32 mouse cellular contexts compared by ENCODE assay signal in genomic region chr17:17856612-17857011, GRCm38 (mm10). TPM values are rescaled to one million over a fixed set of nuclear protein-coding genes. Genes with fewer than 3 reads are reported as not detected.
A peak's percentile ranks its signal among the peaks of the same experiment; 100 is the strongest.
DNase-seq lines count a peak whose midpoint lies in the region; ATAC-seq lines count a peak whose summit lies in the region.
"Had no signal": no experiment of that assay in that cellular context is flagged by ENCODE, and none has a peak within 500 bp of the region (broad histone marks: within the 10 kb centered on the region; RNA-seq: fewer than 3 reads in every experiment).

No protein-coding gene starts in this region.

- no peak overlapping the region for H3K27ac ChIP-seq in forebrain, embryonic 15.5 days (replicated peaks)
- H3K27ac ChIP-seq in forebrain, embryonic 14.5 days (ENCODE audit: low read depth, low read length), result no peak overlapping the region
- no peak overlapping the region for H3K27ac ChIP-seq in liver, embryonic 12.5 days
- no peak overlapping the region for H3K27ac ChIP-seq in liver, embryonic 11.5 days (ENCODE audit: low read depth, low read length)
- H3K27ac ChIP-seq: embryonic facial prominence, embryonic 12.5 days; forebrain, embryonic 12.5 days; heart, adult 2 months; heart, embryonic 15.5 days; hindbrain, embryonic 15.5 days; limb, embryonic 12.5 days; liver, embryonic 15.5 days; midbrain, embryonic 12.5 days had no signal

- peak; percentile 16; the same call in 1 of the 2 replicates for ATAC-seq in forebrain, embryonic 15.5 days (replicated peaks)
- ATAC-seq in forebrain, embryonic 14.5 days, result no peak
- ATAC-seq in liver, embryonic 12.5 days, result peak; percentile 40; the same call in 1 of the 2 replicates
- no peak for ATAC-seq in liver, embryonic 11.5 days (replicated peaks; ENCODE audit: low FRiP score)

- DNase-seq in forebrain, embryonic 14.5 days (ENCODE audit: low spot score), result no peak
- no peak for DNase-seq in liver, embryonic 11.5 days (ENCODE audit: low spot score)
- DNase-seq in lung, postnatal 36 days, result peak; percentile 17
- DNase-seq in lung, postnatal 10 days, result no peak
- no peak for DNase-seq in spleen, adult 18-20 months
- DNase-seq in left cerebral cortex, postnatal 10 days (ENCODE audit: extremely low spot score in 1 of 2, low spot score in 2 of 2), result no peak
- DNase-seq: adrenal gland, adult 8-10 months; cerebellum, adult 11-12 months; gastrocnemius, postnatal 10 days; heart, adult 2 months; heart, postnatal 4 days; kidney, adult 2 months; kidney, postnatal 10 days had no signal

- whole genome bisulfite sequencing in forebrain, embryonic 15.5 days, result 81% methylated on average over 1 of the region's 1 CpGs
- 86% methylated on average over 1 of the region's 1 CpGs for WGBS in forebrain, embryonic 14.5 days
- 61% methylated on average over 1 of the region's 1 CpGs for WGBS in liver, embryonic 12.5 days (ENCODE audit: insufficient replicate concordance)
- WGBS in liver, embryonic 11.5 days, result 53% methylated on average over 1 of the region's 1 CpGs

- no peak overlapping the region for H3K4me3 ChIP-seq in forebrain, embryonic 15.5 days
- no peak overlapping the region for H3K4me3 ChIP-seq in forebrain, embryonic 14.5 days (ENCODE audit: low read depth, low read length)
- no peak overlapping the region for H3K4me3 ChIP-seq in liver, embryonic 12.5 days
- H3K4me3 ChIP-seq in liver, embryonic 11.5 days (ENCODE audit: low read depth, low read length), result no peak overlapping the region
- H3K4me3 ChIP-seq: embryonic facial prominence, embryonic 12.5 days; erythroblast, embryonic 14.5 days; forebrain, embryonic 12.5 days; heart, adult 2 months; heart, embryonic 15.5 days; hindbrain, embryonic 15.5 days; limb, embryonic 12.5 days; liver, embryonic 15.5 days; midbrain, embryonic 12.5 days had no signal

- H3K4me2 ChIP-seq in forebrain, embryonic 15.5 days (replicated peaks), result no peak overlapping the region
- H3K4me2 ChIP-seq in forebrain, embryonic 14.5 days (ENCODE audit: low read length), result no peak overlapping the region
- H3K4me2 ChIP-seq in liver, embryonic 12.5 days, result no peak overlapping the region
- H3K4me2 ChIP-seq in liver, embryonic 11.5 days, result no peak overlapping the region
- H3K4me2 ChIP-seq: embryonic facial prominence, embryonic 12.5 days; forebrain, embryonic 12.5 days; heart, embryonic 15.5 days; hindbrain, embryonic 15.5 days; limb, embryonic 12.5 days; liver, embryonic 15.5 days; midbrain, embryonic 12.5 days had no signal

- H3K9me3 ChIP-seq in forebrain, embryonic 15.5 days, result no peaks in the 10 kb centered on the region
- no peaks in the 10 kb centered on the region for H3K9me3 ChIP-seq in forebrain, embryonic 14.5 days (replicated peaks; ENCODE audit: control insufficient read depth, low read length)
- no peaks in the 10 kb centered on the region for H3K9me3 ChIP-seq in liver, embryonic 12.5 days (replicated peaks)
- no peaks in the 10 kb centered on the region for H3K9me3 ChIP-seq in liver, embryonic 11.5 days (ENCODE audit: control insufficient read depth, low read length)
- H3K9me3 ChIP-seq: embryonic facial prominence, embryonic 12.5 days; forebrain, embryonic 12.5 days; G1E; heart, embryonic 15.5 days; hindbrain, embryonic 15.5 days; limb, embryonic 12.5 days; liver, embryonic 15.5 days; midbrain, embryonic 12.5 days had no signal

- H3K4me1 ChIP-seq in forebrain, embryonic 15.5 days, result no peaks in the 10 kb centered on the region
- H3K4me1 ChIP-seq in forebrain, embryonic 14.5 days (ENCODE audit: control insufficient read depth, insufficient read depth, low read length), result no peaks in the 10 kb centered on the region
- no peaks in the 10 kb centered on the region for H3K4me1 ChIP-seq in liver, embryonic 12.5 days
- H3K4me1 ChIP-seq in liver, embryonic 11.5 days (replicated peaks; ENCODE audit: control insufficient read depth, insufficient read depth, low read length), result no peaks in the 10 kb centered on the region
- H3K4me1 ChIP-seq: forebrain, embryonic 12.5 days; heart, embryonic 15.5 days; hindbrain, embryonic 15.5 days; liver, embryonic 15.5 days; midbrain, embryonic 12.5 days had no signal

- intact Hi-C loops in left cerebral cortex, postnatal 10 days (cut with DNase I), result loop anchor here (5.0 kb wide), 1 partner anchor 41 kb away; no protein-coding TSS in a partner anchor

- no peaks in the 10 kb centered on the region for H3K27me3 ChIP-seq in forebrain, embryonic 15.5 days
- no peaks in the 10 kb centered on the region for H3K27me3 ChIP-seq in forebrain, embryonic 14.5 days (replicated peaks; ENCODE audit: control insufficient read depth, insufficient read depth, low read length)
- H3K27me3 ChIP-seq in liver, embryonic 12.5 days (replicated peaks), result no peaks in the 10 kb centered on the region; the same call in 1 of the 2 replicates
- H3K27me3 ChIP-seq in liver, embryonic 11.5 days (replicated peaks; ENCODE audit: control insufficient read depth, insufficient read depth, low read length), result no peaks in the 10 kb centered on the region
- H3K27me3 ChIP-seq: CH12.LX; embryonic facial prominence, embryonic 12.5 days; forebrain, embryonic 12.5 days; heart, embryonic 15.5 days; hindbrain, embryonic 15.5 days; limb, embryonic 12.5 days; midbrain, embryonic 12.5 days had no signal

- no peak overlapping the region for H3K9ac ChIP-seq in forebrain, embryonic 15.5 days (replicated peaks)
- H3K9ac ChIP-seq in forebrain, embryonic 14.5 days (ENCODE audit: low read length), result no peak overlapping the region
- H3K9ac ChIP-seq in liver, embryonic 12.5 days, result no peak overlapping the region
- H3K9ac ChIP-seq in liver, embryonic 11.5 days (ENCODE audit: low read depth, low read length), result no peak overlapping the region
- H3K9ac ChIP-seq: embryonic facial prominence, embryonic 12.5 days; forebrain, embryonic 12.5 days; heart, embryonic 15.5 days; hindbrain, embryonic 15.5 days; limb, embryonic 12.5 days; liver, embryonic 15.5 days; midbrain, embryonic 12.5 days had no signal

- H3K36me3 ChIP-seq in forebrain, embryonic 15.5 days, result no peaks in the 10 kb centered on the region
- H3K36me3 ChIP-seq in forebrain, embryonic 14.5 days (ENCODE audit: control insufficient read depth, insufficient read depth, low read length), result no peaks in the 10 kb centered on the region
- no peaks in the 10 kb centered on the region for H3K36me3 ChIP-seq in liver, embryonic 12.5 days
- H3K36me3 ChIP-seq in liver, embryonic 11.5 days (ENCODE audit: control insufficient read depth, insufficient read depth, low read length), result no peaks in the 10 kb centered on the region
- H3K36me3 ChIP-seq: forebrain, embryonic 12.5 days; G1E; heart, embryonic 15.5 days; hindbrain, embryonic 15.5 days; liver, embryonic 15.5 days; midbrain, embryonic 12.5 days had no signal

RNA-seq across cellular contexts. Expression of gene Has1, which starts 1.6 kb away (rescaled TPM):
- 0.64 and 0.71 TPM in 2 replicates for polyA plus RNA-seq in forebrain, embryonic 15.5 days (2015; fragmentation: Nextera tagmentation; extraction: Ambion mirVana)
- 0.39 and 0.53 TPM in 2 replicates for polyA plus RNA-seq in forebrain, embryonic 14.5 days (2014; fragmentation: Nextera tagmentation; extraction: Ambion mirVana)
- 0.13 and 0.14 TPM in 2 replicates for polyA plus RNA-seq in liver, embryonic 12.5 days (2016; fragmentation: Nextera tagmentation; extraction: Ambion mirVana)
- 0.31 and 0.58 TPM in 2 replicates for polyA plus RNA-seq in liver, embryonic 11.5 days (2014; fragmentation: Nextera tagmentation; extraction: Ambion mirVana)
- total RNA-seq in left cerebral cortex, postnatal 10 days (2021), result under 1 TPM; 0.20 to 0.64 TPM
- total RNA-seq: CH12.LX; megakaryocyte progenitor cell, adult 5-6 weeks had no signal
- polyA plus RNA-seq: erythroblast, embryonic 14.5 days; G1E; testis, adult 2 months had no signal

RNA-seq across cellular contexts. Expression of gene Fpr1, which starts 27.1 kb away (rescaled TPM):
- polyA plus RNA-seq in forebrain, embryonic 15.5 days (2015; fragmentation: Nextera tagmentation; extraction: Ambion mirVana), result not detected in 2 replicates
- polyA plus RNA-seq in forebrain, embryonic 14.5 days (2014; fragmentation: Nextera tagmentation; extraction: Ambion mirVana), result not detected in 2 replicates
- 0.61 and 0.92 TPM in 2 replicates for polyA plus RNA-seq in liver, embryonic 12.5 days (2016; fragmentation: Nextera tagmentation; extraction: Ambion mirVana)
- 0.37 TPM in 1 of 2 replicates, not detected in the other for polyA plus RNA-seq in liver, embryonic 11.5 days (2014; fragmentation: Nextera tagmentation; extraction: Ambion mirVana)
- not detected for total RNA-seq in left cerebral cortex, postnatal 10 days (2021)
- total RNA-seq: CH12.LX; heart, adult 2 months; heart, postnatal 4 days; layer of hippocampus, adult 18-20 months; layer of hippocampus, postnatal 25 days; left cerebral cortex, postnatal 14 days had no signal
- polyA plus RNA-seq: erythroblast, embryonic 14.5 days; forebrain, embryonic 12.5 days; frontal cortex, adult 2 months; G1E; intestine, embryonic 14.5 days; kidney, adult 2 months; limb, embryonic 12.5 days; midbrain, embryonic 12.5 days; testis, adult 2 months had no signal

RNA-seq across cellular contexts. Expression of gene Spaca6, which starts 29.7 kb away (rescaled TPM):
- 26.8 and 27.1 TPM in 2 replicates for polyA plus RNA-seq in forebrain, embryonic 15.5 days (2015; fragmentation: Nextera tagmentation; extraction: Ambion mirVana)
- polyA plus RNA-seq in forebrain, embryonic 14.5 days (2014; fragmentation: Nextera tagmentation; extraction: Ambion mirVana), result 5.6 and 10.9 TPM in 2 replicates
- 5.6 and 6.4 TPM in 2 replicates for polyA plus RNA-seq in liver, embryonic 12.5 days (2016; fragmentation: Nextera tagmentation; extraction: Ambion mirVana)
- 11.2 and 16.4 TPM in 2 replicates for polyA plus RNA-seq in liver, embryonic 11.5 days (2014; fragmentation: Nextera tagmentation; extraction: Ambion mirVana)
- 10 to 100 TPM; 80.5 to 82.2 TPM for total RNA-seq in left cerebral cortex, postnatal 10 days (2021)
- total RNA-seq: CH12.LX had no signal
- polyA plus RNA-seq: erythroblast, embryonic 14.5 days had no signal

RNA-seq across cellular contexts. Expression of gene Fpr2, which starts 31.0 kb away (rescaled TPM):
- polyA plus RNA-seq in forebrain, embryonic 15.5 days (2015; fragmentation: Nextera tagmentation; extraction: Ambion mirVana), result not detected in 2 replicates
- polyA plus RNA-seq in forebrain, embryonic 14.5 days (2014; fragmentation: Nextera tagmentation; extraction: Ambion mirVana), result not detected in 2 replicates
- polyA plus RNA-seq in liver, embryonic 12.5 days (2016; fragmentation: Nextera tagmentation; extraction: Ambion mirVana), result 0.25 and 0.32 TPM in 2 replicates
- 0.21 TPM in 1 of 2 replicates, not detected in the other for polyA plus RNA-seq in liver, embryonic 11.5 days (2014; fragmentation: Nextera tagmentation; extraction: Ambion mirVana)
- not detected for total RNA-seq in left cerebral cortex, postnatal 10 days (2021)
- total RNA-seq: CH12.LX; layer of hippocampus, adult 18-20 months; layer of hippocampus, postnatal 25 days; left cerebral cortex, postnatal 14 days had no signal
- polyA plus RNA-seq: embryonic facial prominence, embryonic 12.5 days; erythroblast, embryonic 14.5 days; forebrain, embryonic 12.5 days; G1E; hindbrain, embryonic 15.5 days; limb, embryonic 12.5 days; midbrain, embryonic 12.5 days; testis, adult 2 months had no signal

RNA-seq across cellular contexts. Expression of gene Fpr3, which starts 31.0 kb away (rescaled TPM):
- not detected in 2 replicates for polyA plus RNA-seq in forebrain, embryonic 15.5 days (2015; fragmentation: Nextera tagmentation; extraction: Ambion mirVana)
- polyA plus RNA-seq in forebrain, embryonic 14.5 days (2014; fragmentation: Nextera tagmentation; extraction: Ambion mirVana), result not detected in 2 replicates
- not detected in 2 replicates for polyA plus RNA-seq in liver, embryonic 12.5 days (2016; fragmentation: Nextera tagmentation; extraction: Ambion mirVana)
- not detected in 2 replicates for polyA plus RNA-seq in liver, embryonic 11.5 days (2014; fragmentation: Nextera tagmentation; extraction: Ambion mirVana)
- total RNA-seq in left cerebral cortex, postnatal 10 days (2021), result not detected
- total RNA-seq: adrenal gland, adult 8-10 months; CH12.LX; G1E; gastrocnemius, postnatal 10 days; heart, adult 2 months; heart, postnatal 4 days; layer of hippocampus, adult 18-20 months; layer of hippocampus, postnatal 25 days; left cerebral cortex, postnatal 14 days; megakaryocyte progenitor cell, adult 5-6 weeks had no signal
- polyA plus RNA-seq: embryonic facial prominence, embryonic 12.5 days; erythroblast, embryonic 14.5 days; forebrain, embryonic 12.5 days; frontal cortex, adult 2 months; G1E; heart, adult 2 months; heart, embryonic 15.5 days; hindbrain, embryonic 15.5 days; intestine, embryonic 14.5 days; kidney, adult 2 months; limb, embryonic 12.5 days; liver, embryonic 15.5 days; midbrain, embryonic 12.5 days; testis, adult 2 months had no signal

Comparison
In these comparisons a context has a peak if more than half of its experiments do, and no peak if none do; other contexts are left out.
1. ATAC-seq: peak in forebrain, embryonic 15.5 days (single experiment) and liver, embryonic 12.5 days (single experiment); none in forebrain, embryonic 14.5 days (single experiment) and liver, embryonic 11.5 days (single experiment).